Mouse (Mus musculus) thymus, postnatal 10 days (tissue): ENCODE data around the gene Ncstn.

Experiments
- DNase-seq, 2 experiments: peaks; one replicate each; pipeline ENCODE4 v3.0.0; 2021; ENCODE audit warnings: low spot score in 2 of 2

Ncstn gene

GRCm38 (mm10) chr1:172027010-172027808 lies 55.4 kb downstream of the Ncstn start:
- DNase-seq: peak; percentile 77 to 96

GRCm38 (mm10) chr1:172026201-172026901 lies 56.2 kb downstream of the Ncstn start:
- peak; percentile 60 to 61 for DNase-seq

GRCm38 (mm10) chr1:172025201-172025904 lies 57.2 kb downstream of the Ncstn start:
- no peak for DNase-seq

GRCm38 (mm10) chr1:172024140-172024895 lies 58.3 kb downstream of the Ncstn start:
- peak in 1 of 2 experiments; percentile 2 for DNase-seq

- DNase-seq: no peak
Observed at GRCm38 (mm10) chr1:172019863-172020521, 62.6 kb downstream of the Ncstn start.

GRCm38 (mm10) chr1:172019339-172019738 lies 63.3 kb downstream of the Ncstn start:
- DNase-seq: no peak

GRCm38 (mm10) chr1:172018336-172019311 lies 64.0 kb downstream of the Ncstn start:
- no peak for DNase-seq

- no peak for DNase-seq
Observed at GRCm38 (mm10) chr1:172017517-172018070, 65.0 kb downstream of the Ncstn start.

- DNase-seq: no peak
Observed at GRCm38 (mm10) chr1:172016660-172017516, 65.7 kb downstream of the Ncstn start.

GRCm38 (mm10) chr1:172016031-172016430 lies 66.6 kb downstream of the Ncstn start:
- no peak for DNase-seq
